Mouse (Mus musculus) kidney, adult 2 months (tissue): ENCODE data around the gene Med12l.

Source experiments
- CTCF ChIP-seq: fragments of 200-500 bp; conservative IDR thresholded peaks from 2 replicates; pipeline ENCODE4 v1.5.1; 2011; ENCODE audit warnings: low read depth, mild to moderate bottlenecking, control low read depth, low read length, moderate library complexity, mixed read lengths; ENCODE audit not compliant: insufficient read depth, insufficient read length
- POLR2A ChIP-seq: fragments of 200-500 bp; IDR thresholded peaks from one replicate; pipeline ENCODE4 v1.6.1; 2011; ENCODE audit warnings: low read depth, low read length, control low read depth

DNA sequence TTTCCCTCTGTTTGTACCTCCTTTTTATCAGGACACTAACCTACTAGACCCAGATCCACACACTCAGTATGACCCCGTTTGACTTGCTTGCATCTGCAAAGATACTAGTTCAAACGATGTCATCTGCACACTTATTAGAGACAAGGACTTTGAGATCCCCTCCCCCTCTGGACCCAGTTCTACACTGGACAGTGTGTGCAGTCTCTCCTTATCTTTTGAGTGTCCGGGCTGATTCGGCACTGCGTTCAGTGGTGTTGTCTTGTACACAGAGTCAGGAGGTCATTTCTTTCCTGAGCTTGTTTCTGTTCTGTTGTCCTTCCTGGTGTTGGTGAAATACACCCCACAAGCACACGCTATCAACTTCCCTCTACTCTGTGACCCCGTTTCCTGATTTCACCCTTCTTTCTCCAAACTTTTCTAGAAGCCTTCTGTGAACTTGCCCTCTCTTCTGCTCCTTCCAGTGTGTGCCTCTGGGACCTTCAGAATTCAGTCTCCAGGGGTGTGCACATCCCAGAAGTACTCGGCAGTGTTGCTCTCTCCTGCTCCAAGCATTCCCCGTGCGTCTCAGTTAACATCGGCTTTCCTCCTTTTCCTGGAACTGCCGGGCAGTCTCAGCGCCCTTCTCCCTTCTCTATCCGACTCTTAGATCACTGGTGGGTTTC lies 19.0 kb downstream of the Med12l start:
- TF ChIP-seq CTCF: no peak
- no peak for TF ChIP-seq POLR2A
